Mouse (Mus musculus): ENCODE data around the gene Acer3.
"Not testable (repeated sequence)": the region's sequence is repeated elsewhere in the genome, so short reads cannot be mapped to it uniquely, and the experiment has no call there.

Gene Acer3

DNA sequence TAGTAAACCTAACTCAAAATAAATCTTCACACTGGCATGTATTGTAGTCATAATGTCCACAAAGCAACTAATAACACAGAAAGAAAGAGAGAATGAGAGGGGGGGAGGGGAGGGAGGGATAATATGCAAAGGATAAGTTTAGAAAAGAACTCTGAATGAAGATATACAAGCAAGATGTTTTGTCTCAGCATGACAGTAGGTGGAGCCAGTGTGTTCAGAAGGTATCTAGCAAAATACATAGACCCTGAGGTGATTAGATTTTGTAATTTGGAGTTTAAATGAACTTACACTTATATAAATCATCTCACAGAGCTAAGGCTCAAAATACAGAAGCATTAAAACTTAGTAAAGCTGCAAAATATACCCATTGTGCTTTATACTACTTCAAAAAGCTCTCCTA is 44.7 kb downstream of the Acer3 start:
- no peak for DNase-seq (ENCODE audit: low spot score in 2 of 2)

- DNase-seq (ENCODE audit: low spot score in 2 of 2), result not testable (repeated sequence)
These were observed 52.8 kb downstream of the Acer3 start for GRCm38 (mm10) chr7:98268166-98268565.

DNA sequence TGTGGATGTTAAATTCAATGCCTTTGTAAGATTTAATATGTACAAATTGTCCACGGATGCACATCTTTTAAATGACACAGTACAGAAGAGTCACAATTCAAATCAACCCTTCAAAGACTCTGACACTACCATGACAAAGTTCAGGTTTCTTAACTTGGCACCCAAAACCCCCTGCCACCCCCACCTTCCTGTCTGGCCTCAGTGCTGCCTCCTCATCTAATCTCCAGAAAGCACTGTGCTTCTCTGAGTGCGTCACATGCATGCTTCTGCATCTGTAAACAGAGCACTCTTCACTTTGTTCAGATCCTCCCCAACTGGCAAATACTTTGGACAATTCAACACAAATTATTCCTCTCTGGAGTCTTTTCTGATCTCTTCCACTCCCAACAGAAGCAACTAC is 68.5 kb downstream of the Acer3 start:
- no peak for DNase-seq (ENCODE audit: low spot score in 2 of 2)

- no peak for DNase-seq (ENCODE audit: low spot score in 2 of 2)
These were observed 84.2 kb downstream of the Acer3 start for GRCm38 (mm10) chr7:98236686-98237359.

GRCm38 (mm10) chr7:98223796-98224195 is 97.2 kb downstream of the Acer3 start:
- DNase-seq (ENCODE audit: low spot score in 2 of 2), result no peak

GRCm38 (mm10) chr7:98216713-98217112 is 104.3 kb downstream of the Acer3 start:
- no peak for DNase-seq (ENCODE audit: low spot score in 2 of 2)

GRCm38 (mm10) chr7:98202946-98203345 is 118.1 kb downstream of the Acer3 start:
- DNase-seq (ENCODE audit: low spot score in 2 of 2), result no peak

DNA sequence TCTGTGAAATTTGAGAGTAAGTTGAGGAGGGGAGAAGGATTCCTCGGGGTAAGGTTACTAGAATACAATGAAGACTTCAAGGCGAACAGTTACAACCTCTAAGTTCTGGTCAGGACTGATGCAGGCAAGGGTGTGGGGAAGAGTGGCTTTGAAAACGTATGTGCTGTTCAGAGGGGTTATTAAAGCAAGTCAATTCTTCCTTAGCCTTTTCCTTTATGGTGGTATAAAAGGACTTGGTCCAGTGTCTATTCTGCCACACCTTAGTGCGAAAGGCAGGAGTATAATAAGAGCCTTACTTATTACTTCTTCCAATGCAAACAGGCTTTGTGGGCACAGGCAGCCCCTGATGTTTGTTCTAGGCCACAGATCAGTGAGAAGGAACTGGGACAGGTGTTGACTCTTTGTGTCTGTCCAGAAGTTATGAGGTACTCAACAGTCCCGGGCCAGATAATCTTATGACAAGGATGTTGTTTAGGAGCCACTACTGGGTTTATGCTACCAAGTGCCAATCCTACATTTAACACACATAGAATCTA is 119.4 kb downstream of the Acer3 start:
- no peak for DNase-seq (ENCODE audit: low spot score in 2 of 2)

DNA sequence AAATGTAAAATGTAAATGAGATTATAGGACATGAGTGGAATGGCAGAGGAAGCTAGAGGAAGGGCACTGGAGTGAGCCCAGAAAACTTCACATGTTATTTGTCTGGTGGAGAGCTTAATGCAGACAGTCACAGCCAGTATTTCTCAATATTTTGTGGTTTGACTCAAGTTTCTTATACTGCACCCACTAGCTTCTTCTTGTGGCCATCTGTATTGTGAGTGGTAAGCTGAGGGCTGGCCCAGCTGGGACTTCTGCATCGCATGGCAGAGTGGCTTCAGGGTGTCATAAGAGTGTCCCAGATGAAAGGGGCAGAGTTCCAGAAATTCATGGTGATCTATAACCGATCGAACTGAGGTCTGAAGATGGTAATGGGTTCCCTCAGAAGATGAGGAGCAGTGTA is 120.6 kb downstream of the Acer3 start:
- no peak for DNase-seq (ENCODE audit: low spot score in 2 of 2)

- DNase-seq (ENCODE audit: low spot score in 2 of 2), result no peak
These were observed 121.6 kb downstream of the Acer3 start, which contains the start of gene B3gnt6 for GRCm38 (mm10) chr7:98199381-98199780. TSS of gene B3gnt6 (minus strand) at chr7:98199481.

GRCm38 (mm10) chr7:98195151-98195801 is 125.7 kb downstream of the Acer3 start:
- no peak for DNase-seq (ENCODE audit: low spot score in 2 of 2)

DNA sequence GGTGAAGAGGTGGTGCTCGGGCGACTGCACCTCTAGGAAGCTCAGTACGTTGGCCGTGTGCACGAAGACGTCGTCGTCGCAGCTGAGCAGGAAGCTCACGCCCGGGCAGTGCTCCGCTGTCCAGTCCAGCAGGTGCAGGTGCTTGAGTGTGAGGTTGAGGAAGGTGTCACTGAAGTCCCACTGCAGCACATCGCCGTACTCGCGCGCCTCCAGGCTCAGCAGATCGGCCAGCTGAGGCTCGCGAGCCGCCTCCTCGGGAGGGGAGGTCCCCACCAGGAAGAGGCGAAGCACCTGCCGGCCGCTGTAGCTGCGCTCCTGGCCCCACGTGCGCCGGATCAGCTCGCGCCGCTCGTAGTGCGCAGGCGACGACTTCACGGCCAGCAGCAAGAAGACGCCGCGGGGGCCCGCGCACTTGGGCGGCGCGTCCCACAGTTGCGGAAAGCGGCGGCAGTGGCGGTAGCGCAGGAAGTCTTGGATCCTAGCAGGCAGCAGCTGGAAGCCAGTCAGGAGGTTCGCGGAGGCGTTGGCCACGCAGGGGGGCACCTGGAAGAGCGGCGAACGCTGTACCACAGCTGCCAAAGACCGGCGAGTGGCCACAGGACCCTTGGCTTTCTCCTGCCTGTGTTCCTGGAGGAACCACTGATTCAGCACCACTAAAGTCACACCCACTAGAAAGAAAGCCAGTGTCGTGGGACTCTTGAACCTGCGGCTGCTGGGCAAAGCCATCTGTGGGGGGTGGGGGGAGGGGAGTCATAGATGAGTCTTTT is 126.8 kb downstream of the Acer3 start:
- no peak for DNase-seq (ENCODE audit: low spot score in 2 of 2)

- DNase-seq (ENCODE audit: low spot score in 2 of 2), result no peak
These were observed 127.4 kb downstream of the Acer3 start for GRCm38 (mm10) chr7:98193515-98194025.

- DNase-seq (ENCODE audit: low spot score in 2 of 2), result peak in 1 of 2 experiments; percentile 33
These were observed 129.3 kb downstream of the Acer3 start for GRCm38 (mm10) chr7:98191571-98192250.

GRCm38 (mm10) chr7:98190578-98190977 is 130.4 kb downstream of the Acer3 start:
- no peak for DNase-seq (ENCODE audit: low spot score in 2 of 2)

GRCm38 (mm10) chr7:98189745-98190144 is 131.3 kb downstream of the Acer3 start:
- DNase-seq (ENCODE audit: low spot score in 2 of 2), result no peak

DNA sequence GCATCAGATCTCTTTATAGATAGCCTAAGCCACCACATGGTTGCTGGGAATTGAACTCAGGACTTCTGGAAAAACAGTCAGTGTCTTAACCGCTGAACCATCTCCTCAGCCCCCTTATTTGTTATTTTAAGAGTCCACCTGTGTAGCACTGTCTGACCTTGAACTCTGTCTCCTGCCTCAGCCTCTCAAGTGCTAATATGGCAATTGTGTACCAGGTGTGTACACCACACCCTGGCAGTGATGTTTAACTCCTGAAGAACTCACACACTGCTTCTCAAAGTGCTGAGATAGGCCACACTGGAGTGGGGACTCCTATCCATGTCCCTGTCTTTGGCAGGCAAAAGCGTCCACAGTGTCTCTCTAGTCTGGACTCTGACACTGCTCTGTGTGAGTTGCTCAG is 132.3 kb downstream of the Acer3 start:
- DNase-seq (ENCODE audit: low spot score in 2 of 2), result no peak

GRCm38 (mm10) chr7:98188238-98188637 is 132.8 kb downstream of the Acer3 start:
- DNase-seq (ENCODE audit: low spot score in 2 of 2), result no peak

GRCm38 (mm10) chr7:98187332-98187731 is 133.7 kb downstream of the Acer3 start:
- not testable (repeated sequence) for DNase-seq (ENCODE audit: low spot score in 2 of 2)

DNA sequence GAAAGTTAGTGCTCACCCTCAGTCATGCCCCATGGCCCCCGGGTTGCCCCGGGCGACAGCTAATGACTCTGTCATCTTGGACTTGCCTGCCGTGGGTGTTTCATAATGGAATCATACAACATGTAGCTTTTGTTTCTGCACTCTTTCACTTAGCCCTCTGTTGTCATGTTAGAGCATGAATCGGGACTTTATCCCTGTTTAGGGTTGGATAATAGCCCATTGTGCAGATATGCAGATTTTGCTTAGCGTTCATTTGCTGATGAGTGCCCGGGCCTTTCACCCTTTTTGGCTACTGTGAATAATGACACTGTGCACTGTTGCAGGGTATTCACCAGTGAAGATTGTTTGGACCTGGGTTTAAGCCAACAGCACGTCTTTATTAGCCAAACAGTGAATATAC is 134.4 kb downstream of the Acer3 start:
- DNase-seq (ENCODE audit: low spot score in 2 of 2), result no peak

DNA sequence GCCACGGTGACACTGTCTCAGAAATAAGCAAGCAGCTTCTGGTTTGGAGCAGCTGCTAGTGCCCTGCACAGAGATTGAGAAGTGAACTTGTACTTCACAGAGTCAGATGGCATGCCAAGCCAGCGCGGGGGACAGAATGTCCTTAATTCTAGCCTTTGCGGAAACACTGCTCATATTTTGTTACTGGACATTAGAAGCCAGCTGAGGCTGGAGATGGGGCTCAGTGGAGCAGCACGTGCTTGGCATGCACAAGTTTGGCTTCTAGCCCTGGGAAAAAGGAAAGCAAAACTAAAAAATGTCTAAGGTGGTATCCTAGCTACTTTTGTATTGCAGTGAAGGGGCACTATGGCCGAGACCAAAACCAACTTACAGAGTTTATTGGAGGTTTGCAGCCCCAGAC is 135.7 kb downstream of the Acer3 start:
- no peak for DNase-seq (ENCODE audit: low spot score in 2 of 2)

Measured in spleen, postnatal 14 days (tissue).